Mouse (Mus musculus) embryo, embryonic 10 days (tissue): Measurements from ENCODE around the gene Imp3.

Source experiments
- DNase-seq: peaks from one replicate; pipeline ENCODE4 v3.0.0-alpha.2; 2015; ENCODE audit warnings: low spot score

Imp3 gene

GRCm38 (mm10) chr9:56970158-56970557 is 32.9 kb downstream of the Imp3 start:
- DNase-seq, result no peak

DNA sequence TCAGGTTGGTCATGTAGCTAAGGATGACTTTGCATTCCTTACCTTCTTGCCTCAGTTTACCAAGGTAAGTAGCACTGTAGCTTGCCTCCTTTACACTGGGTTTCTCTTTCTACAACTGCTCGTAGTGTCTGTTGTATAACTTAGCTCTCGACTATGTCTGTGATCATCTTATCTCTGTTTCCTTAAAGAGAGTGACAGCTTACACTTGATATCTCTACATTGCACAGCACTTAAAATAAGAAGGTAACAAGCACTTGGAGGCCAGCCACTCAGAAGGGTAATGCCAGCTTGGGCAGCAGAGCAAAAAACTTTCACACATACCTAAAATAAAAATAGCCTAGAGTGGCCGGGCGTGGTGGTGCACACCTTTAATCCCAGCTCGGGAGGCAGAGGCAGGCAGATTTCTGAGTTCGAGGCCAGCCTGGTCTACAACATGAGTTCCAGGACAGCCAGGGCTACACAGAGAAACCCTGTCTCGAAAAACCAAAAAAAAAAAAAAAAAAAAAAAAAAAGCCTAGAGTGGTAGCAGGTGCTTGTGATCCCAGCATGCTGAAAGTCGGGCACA is 36.8 kb downstream of the Imp3 start:
- no peak for DNase-seq

- DNase-seq, result no peak
Measured at GRCm38 (mm10) chr9:56975199-56975598, 37.9 kb downstream of the Imp3 start.

GRCm38 (mm10) chr9:56980186-56980585 is 42.9 kb downstream of the Imp3 start:
- DNase-seq, result no peak

GRCm38 (mm10) chr9:56981502-56981901 is 44.2 kb downstream of the Imp3 start:
- no peak for DNase-seq
